Comparison of ENCODE assay signal across 16 mouse cellular contexts in genomic region chr12:4249786-4250185, GRCm38 (mm10). TPM values are rescaled to one million over a fixed set of nuclear protein-coding genes. Genes with fewer than 3 reads are reported as not detected.
A peak's percentile ranks its signal among the peaks of the same experiment; 100 is the strongest.
DNase-seq lines count a peak whose midpoint lies in the region; ATAC-seq lines count a peak whose summit lies in the region.
"Had no signal": no experiment of that assay in that cellular context is flagged by ENCODE, and none has a peak within 500 bp of the region (broad histone marks: within the 10 kb centered on the region; RNA-seq: fewer than 3 reads in every experiment).

No protein-coding gene starts in this region.

- ATAC-seq in cerebellum, adult (ENCODE audit: insufficient number of reproducible peaks, low FRiP score, low TSS enrichment), result peak; percentile 73
- ATAC-seq: activated CD4-positive, CD25-positive, alpha-beta regulatory T cell, adult 4 months; forebrain, embryonic 15.5 days; intestine, embryonic 15.5 days had no signal

- no peak for DNase-seq in cerebellum, postnatal 4 days (ENCODE audit: low spot score in 2 of 2)
- DNase-seq in brain, adult 2 months (ENCODE audit: low read depth, low spot score), result peak; percentile 75
- DNase-seq in cerebellum, adult 8-10 months, result peak; percentile 66
- DNase-seq in cerebellum, postnatal 25 days, result peak; percentile 67 to 79
- no peak for DNase-seq in left cerebral cortex, adult 8-10 months (ENCODE audit: low spot score in 2 of 2)
- DNase-seq in adrenal gland, postnatal 25 days, result no peak
- DNase-seq: adrenal gland, adult 2 months; heart, postnatal 14 days; kidney, adult 9 months; kidney, postnatal 14 days; lung, postnatal 36 days; thymus, postnatal 4 days had no signal

RNA-seq across cellular contexts. Expression of gene Cenpo, which starts 15.7 kb away (rescaled TPM):
- total RNA-seq in left cerebral cortex, adult 8-10 months (2022), result 1 to 10 TPM; 3.7 to 6.1 (median 4.3) TPM
- total RNA-seq in adrenal gland, postnatal 25 days (2021), result 9.6 and 10.2 TPM in 2 replicates

RNA-seq across cellular contexts. Expression of gene Ptrhd1, which starts 16.0 kb away (rescaled TPM):
- total RNA-seq in left cerebral cortex, adult 8-10 months (2022), result 1 to 10 TPM; 7.4 to 9.6 (median 8.6) TPM
- total RNA-seq in adrenal gland, postnatal 25 days (2021), result 7.4 and 7.6 TPM in 2 replicates

Comparison
In these comparisons a context has a peak if more than half of its experiments do, and no peak if none do; other contexts are left out.
1. DNase-seq: peak in brain, adult 2 months (single experiment), cerebellum, adult 8-10 months (single experiment) and cerebellum, postnatal 25 days (2 of 2); none in cerebellum, postnatal 4 days (0 of 2), left cerebral cortex, adult 8-10 months (0 of 2) and adrenal gland, postnatal 25 days (single experiment).